Mouse (Mus musculus) myocyte (in vitro differentiated cells): ENCODE results near the gene Sohlh1.

Source experiments
- CEBPB ChIP-seq: IDR thresholded peaks from 2 replicates; pipeline ENCODE4 v1.6.1; 2011; ENCODE audit warnings: mild to moderate bottlenecking, moderate library complexity; ENCODE audit not compliant: poor library complexity, insufficient read depth, severe bottlenecking
- E2F4 ChIP-seq: IDR thresholded peaks from one replicate; pipeline ENCODE4 v1.6.1; 2011; ENCODE audit warnings: mild to moderate bottlenecking, control low read depth, moderate library complexity; ENCODE audit not compliant: insufficient read depth
- MYOD1 ChIP-seq, 3 experiments: IDR thresholded peaks; one replicate each; pipeline ENCODE4 v1.6.1; 2011; ENCODE audit warnings: control low read depth in 2 of 3, low read depth in 2 of 3, mild to moderate bottlenecking in 2 of 3, moderate library complexity in 1 of 3; ENCODE audit not compliant: insufficient read length in 2 of 3, control insufficient read depth in 1 of 3
- MYOG ChIP-seq, 3 experiments: IDR thresholded peaks; one replicate each; pipeline ENCODE4 v1.6.1; 2011; ENCODE audit warnings: control low read depth in 2 of 3, low read depth in 2 of 3, mild to moderate bottlenecking in 2 of 3; ENCODE audit not compliant: insufficient read length in 2 of 3, control insufficient read depth in 1 of 3, insufficient read depth in 1 of 3
- POLR2A ChIP-seq: IDR thresholded peaks from one replicate; pipeline ENCODE4 v1.6.1; 2011; ENCODE audit warnings: low read depth, mild to moderate bottlenecking, control low read depth, moderate library complexity; ENCODE audit not compliant: insufficient read length
- POLR2AphosphoS2 ChIP-seq: IDR thresholded peaks from one replicate; pipeline ENCODE4 v1.6.1; 2011; ENCODE audit warnings: low read depth, control low read depth; ENCODE audit not compliant: insufficient read length
- TCF12 ChIP-seq: IDR thresholded peaks from one replicate; pipeline ENCODE4 v1.6.1; 2011; ENCODE audit warnings: mild to moderate bottlenecking, control low read depth; ENCODE audit not compliant: poor library complexity, insufficient read depth, severe bottlenecking
- USF1 ChIP-seq: IDR thresholded peaks from one replicate; pipeline ENCODE4 v1.6.1; 2011; ENCODE audit warnings: low read depth, mild to moderate bottlenecking, control low read depth, moderate library complexity

GRCm38 (mm10) chr2:25853998-25854397 lies 7.0 kb upstream of the Sohlh1 start:
- TF ChIP-seq MYOD1 (IDR thresholded peaks at IDR 0.05; ENCODE audit: control insufficient read depth in 1 of 3, insufficient read length in 2 of 3, low read depth in 2 of 3) (no peak), POLR2A (no peak), CEBPB (no peak), USF1 (no peak), POLR2AphosphoS2 (no peak), TCF12 (no peak), E2F4 (no peak), MYOG (IDR thresholded peaks at IDR 0.05; ENCODE audit: control insufficient read depth in 1 of 3, insufficient read depth in 1 of 3, insufficient read length in 2 of 3, low read depth in 2 of 3) (no peak)
